13 mouse cellular contexts compared by ENCODE assay signal in the genomic region with DNA sequence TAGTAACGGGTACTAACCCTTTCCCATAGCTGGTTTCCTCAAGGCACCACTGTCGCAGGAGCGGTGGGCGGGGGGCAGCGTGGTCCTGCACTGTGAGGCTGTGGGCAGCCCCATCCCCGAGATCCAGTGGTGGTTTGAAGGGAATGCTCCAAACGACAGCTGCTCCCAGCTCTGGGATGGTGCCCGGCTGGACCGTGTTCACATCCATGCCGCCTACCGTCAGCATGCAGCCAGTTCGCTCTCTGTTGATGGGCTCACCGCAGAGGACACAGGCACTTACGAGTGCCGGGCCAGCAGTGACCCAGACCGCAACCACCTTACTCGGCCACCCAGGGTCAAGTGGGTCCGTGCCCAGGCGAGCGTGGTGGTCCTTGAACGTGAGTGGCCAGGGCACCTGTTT. TPM values are rescaled to one million over a fixed set of nuclear protein-coding genes. Genes with fewer than 3 reads are reported as not detected.
A peak's percentile ranks its signal among the peaks of the same experiment; 100 is the strongest.
DNase-seq lines count a peak whose midpoint lies in the region; ATAC-seq and TF ChIP-seq lines count a peak whose summit lies in the region.
"Had no signal": no experiment of that assay in that cellular context is flagged by ENCODE, and none has a peak within 500 bp of the region (broad histone marks: within the 10 kb centered on the region; RNA-seq: fewer than 3 reads in every experiment).

No protein-coding gene starts in this region.

- no peak overlapping the region for H3K4me2 ChIP-seq in intestine, embryonic 16.5 days (ENCODE audit: low read depth, low read length)
- no peak overlapping the region for H3K4me2 ChIP-seq in intestine, embryonic 15.5 days (replicated peaks)

- peak overlapping the region; percentile 92 for H3K4me3 ChIP-seq in gastrocnemius, adult 2 months
- H3K4me3 ChIP-seq in intestine, embryonic 16.5 days (ENCODE audit: low read length) = no peak overlapping the region
- H3K4me3 ChIP-seq in intestine, embryonic 15.5 days (replicated peaks) = no peak overlapping the region
- H3K4me3 ChIP-seq in E14TG2a.4 (replicated peaks; ENCODE audit: low read length) = peak overlapping the region; percentile 63

- H3K27ac ChIP-seq in gastrocnemius, adult 2 months = peak overlapping the region; percentile 100
- no peak overlapping the region for H3K27ac ChIP-seq in intestine, embryonic 16.5 days (ENCODE audit: low read length)
- H3K27ac ChIP-seq in intestine, embryonic 15.5 days = no peak overlapping the region

- H3K36me3 ChIP-seq in intestine, embryonic 16.5 days (ENCODE audit: control insufficient read depth, insufficient read depth, low read length) = peaks cover 27% of the 10 kb centered on the region; the same call in 1 of the 2 replicates
- H3K36me3 ChIP-seq in intestine, embryonic 15.5 days = peaks cover 29% of the 10 kb centered on the region
- H3K36me3 ChIP-seq in E14TG2a.4 (ENCODE audit: insufficient read depth, low read length) = peaks cover 76% of the 10 kb centered on the region

- no peak for ATAC-seq in intestine, embryonic 16.5 days
- no peak for ATAC-seq in intestine, embryonic 15.5 days
- ATAC-seq: forebrain, postnatal 0 days had no signal

- peak; percentile 74 for DNase-seq in gastrocnemius, adult 2 months
- DNase-seq in gastrocnemius, adult 8-10 months (ENCODE audit: low spot score in 2 of 2) = no peak
- peak; percentile 57 for DNase-seq in gastrocnemius, postnatal 25 days
- no peak for DNase-seq in kidney, adult 9 months
- DNase-seq in embryo, embryonic 9.5 days (ENCODE audit: extremely low spot score) = no peak
- DNase-seq: adrenal gland, postnatal 36 days; cerebellum, adult 11 months; forebrain, postnatal 0 days; left cerebral cortex, postnatal 4 days; thymus, postnatal 36 days had no signal

- no peaks in the 10 kb centered on the region for H3K27me3 ChIP-seq in intestine, embryonic 16.5 days (replicated peaks; ENCODE audit: control insufficient read depth, insufficient read depth, low read length)
- no peaks in the 10 kb centered on the region for H3K27me3 ChIP-seq in intestine, embryonic 15.5 days (replicated peaks)
- no peaks in the 10 kb centered on the region for H3K27me3 ChIP-seq in E14TG2a.4 (ENCODE audit: insufficient read depth, low read length)

- H3K9me3 ChIP-seq in intestine, embryonic 16.5 days (ENCODE audit: control insufficient read depth, low read length) = no peaks in the 10 kb centered on the region
- no peaks in the 10 kb centered on the region for H3K9me3 ChIP-seq in intestine, embryonic 15.5 days
- H3K9me3 ChIP-seq in E14TG2a.4 (ENCODE audit: low read length) = no peaks in the 10 kb centered on the region

- H3K4me1 ChIP-seq in intestine, embryonic 16.5 days (ENCODE audit: control insufficient read depth, insufficient read depth, low read length) = peaks cover 40% of the 10 kb centered on the region
- peaks cover 37% of the 10 kb centered on the region for H3K4me1 ChIP-seq in intestine, embryonic 15.5 days (replicated peaks)
- H3K4me1 ChIP-seq in E14TG2a.4 (replicated peaks; ENCODE audit: low read depth, low read length) = peaks cover 85% of the 10 kb centered on the region

- WGBS in intestine, embryonic 16.5 days = 88% methylated on average over 21 of the region's 21 CpGs
- 85% methylated on average over 21 of the region's 21 CpGs for WGBS in intestine, embryonic 15.5 days

- 0 out of 2 replicates have a peak, but pooled peaks have one; percentile 1 for TF ChIP-seq CTCF in gastrocnemius, adult 2 months (IDR thresholded peaks at IDR 0.05)
- TF ChIP-seq CTCF in E14TG2a.4 (conservative IDR thresholded peaks at IDR 0.05; ENCODE audit: low read length) = no peak

- peak overlapping the region; percentile 19; the same call in 1 of the 2 replicates for H3K9ac ChIP-seq in intestine, embryonic 16.5 days (ENCODE audit: low read depth, low read length)
- H3K9ac ChIP-seq in intestine, embryonic 15.5 days = no peak overlapping the region
- H3K9ac ChIP-seq: forebrain, postnatal 0 days had no signal

- intact Hi-C loops in gastrocnemius, adult 2 months (cut with DNase I) = no loop called here

RNA-seq across cellular contexts. Expression of gene Bsg, which starts 4.4 kb away (rescaled TPM):
- total RNA-seq in gastrocnemius, adult 2 months (2021) = 100 to 1,000 TPM; 650 to 652 TPM
- 100 to 1,000 TPM; 524 to 920 (median 651) TPM for total RNA-seq in gastrocnemius, adult 8-10 months (2022)
- polyA plus RNA-seq in intestine, embryonic 16.5 days (2015; fragmentation: Nextera tagmentation; extraction: Ambion mirVana) = 1,158 and 1,189 TPM in 2 replicates
- 1,119 and 1,131 TPM in 2 replicates for polyA plus RNA-seq in intestine, embryonic 15.5 days (2015; fragmentation: Nextera tagmentation; extraction: Ambion mirVana)
- total RNA-seq in gastrocnemius, postnatal 25 days (2021) = 100 to 1,000 TPM; 513 to 650 TPM

RNA-seq across cellular contexts. Expression of gene Hcn2, which starts 7.8 kb away (rescaled TPM):
- under 1 TPM; 0.47 to 0.84 TPM for total RNA-seq in gastrocnemius, adult 2 months (2021)
- under 1 TPM; 0.39 to 0.86 (median 0.73) TPM for total RNA-seq in gastrocnemius, adult 8-10 months (2022)
- polyA plus RNA-seq in intestine, embryonic 16.5 days (2015; fragmentation: Nextera tagmentation; extraction: Ambion mirVana) = 0.04 TPM in 1 of 2 replicates, not detected in the other
- 0.18 and 0.23 TPM in 2 replicates for polyA plus RNA-seq in intestine, embryonic 15.5 days (2015; fragmentation: Nextera tagmentation; extraction: Ambion mirVana)
- total RNA-seq in gastrocnemius, postnatal 25 days (2021) = under 1 TPM; 0.67 TPM

RNA-seq across cellular contexts. Expression of gene Gzmm, which starts 19.8 kb away (rescaled TPM):
- total RNA-seq in gastrocnemius, adult 2 months (2021) = 1 to 10 TPM; 7.2 to 9.8 TPM
- 10 to 100 TPM in 3 of 4 experiments, 1 to 10 TPM in 1; 9.9 to 15.9 (median 10.2) TPM for total RNA-seq in gastrocnemius, adult 8-10 months (2022)
- polyA plus RNA-seq in intestine, embryonic 16.5 days (2015; fragmentation: Nextera tagmentation; extraction: Ambion mirVana) = 0.21 and 0.56 TPM in 2 replicates
- 0.52 and 0.76 TPM in 2 replicates for polyA plus RNA-seq in intestine, embryonic 15.5 days (2015; fragmentation: Nextera tagmentation; extraction: Ambion mirVana)
- 1 to 10 TPM; 4.0 to 4.4 TPM for total RNA-seq in gastrocnemius, postnatal 25 days (2021)

RNA-seq across cellular contexts. Expression of gene Cdc34, which starts 26.7 kb away (rescaled TPM):
- total RNA-seq in gastrocnemius, adult 2 months (2021) = 100 to 1,000 TPM; 366 to 415 TPM
- 100 to 1,000 TPM; 381 to 451 (median 390) TPM for total RNA-seq in gastrocnemius, adult 8-10 months (2022)
- 120 and 128 TPM in 2 replicates for polyA plus RNA-seq in intestine, embryonic 16.5 days (2015; fragmentation: Nextera tagmentation; extraction: Ambion mirVana)
- 137 and 144 TPM in 2 replicates for polyA plus RNA-seq in intestine, embryonic 15.5 days (2015; fragmentation: Nextera tagmentation; extraction: Ambion mirVana)
- 100 to 1,000 TPM; 329 to 332 TPM for total RNA-seq in gastrocnemius, postnatal 25 days (2021)

RNA-seq across cellular contexts. Expression of gene Polrmt, which starts 37.7 kb away (rescaled TPM):
- total RNA-seq in gastrocnemius, adult 2 months (2021) = 10 to 100 TPM; 27.0 to 40.8 TPM
- 10 to 100 TPM; 34.1 to 47.2 (median 38.3) TPM for total RNA-seq in gastrocnemius, adult 8-10 months (2022)
- polyA plus RNA-seq in intestine, embryonic 16.5 days (2015; fragmentation: Nextera tagmentation; extraction: Ambion mirVana) = 38.8 and 40.5 TPM in 2 replicates
- 37.8 and 45.5 TPM in 2 replicates for polyA plus RNA-seq in intestine, embryonic 15.5 days (2015; fragmentation: Nextera tagmentation; extraction: Ambion mirVana)
- 10 to 100 TPM; 26.7 to 27.2 TPM for total RNA-seq in gastrocnemius, postnatal 25 days (2021)

Comparison
In these comparisons a context has a peak if more than half of its experiments do, and no peak if none do; other contexts are left out.
1. DNase-seq: peak in gastrocnemius, adult 2 months (single experiment) and gastrocnemius, postnatal 25 days (single experiment); none in gastrocnemius, adult 8-10 months (0 of 2), kidney, adult 9 months (single experiment) and embryo, embryonic 9.5 days (single experiment).
2. H3K4me3 ChIP-seq: peak in gastrocnemius, adult 2 months (single experiment) and E14TG2a.4 (single experiment); none in intestine, embryonic 16.5 days (single experiment) and intestine, embryonic 15.5 days (single experiment).